Mouse (Mus musculus) forebrain, embryonic 13.5 days (tissue): ENCODE results near the gene Vmn1r100. TPM values are rescaled to one million over a fixed set of nuclear protein-coding genes. Genes with fewer than 3 reads are reported as not detected.
"Not testable (repeated sequence)": the region's sequence is repeated elsewhere in the genome, so short reads cannot be mapped to it uniquely, and the experiment has no call there.

Source experiments
- ATAC-seq: fragments of 200-750 bp; cut with Nextera tagmentation; 2 replicates; pipeline ENCODE4 v1.8.0; 2017
- H3K27ac ChIP-seq: fragments of 300-500 bp; sonication (generic); 2 replicates; pipeline ENCODE4 v1.5.1; 2015; ENCODE audit warnings: inconsistent platforms, mild to moderate bottlenecking, moderate library complexity
- H3K27me3 ChIP-seq: fragments of 300-500 bp; sonication (generic); 2 replicates; pipeline ENCODE4 v1.6.1; 2015; ENCODE audit warnings: mild to moderate bottlenecking, inconsistent platforms
- H3K36me3 ChIP-seq: fragments of 300-500 bp; sonication (generic); 2 replicates; pipeline ENCODE4 v1.6.1; 2015; ENCODE audit warnings: mild to moderate bottlenecking, inconsistent platforms; ENCODE audit not compliant: poor library complexity, severe bottlenecking
- H3K4me1 ChIP-seq: fragments of 300-500 bp; sonication (generic); 2 replicates; pipeline ENCODE4 v1.6.1; 2015; ENCODE audit warnings: inconsistent platforms
- H3K4me2 ChIP-seq: fragments of 300-500 bp; sonication (generic); 2 replicates; pipeline ENCODE4 v1.6.1; 2015; ENCODE audit warnings: inconsistent platforms, mild to moderate bottlenecking, moderate library complexity
- H3K4me3 ChIP-seq: fragments of 300-500 bp; sonication (generic); 2 replicates; pipeline ENCODE4 v1.5.1; 2015; ENCODE audit warnings: mild to moderate bottlenecking, inconsistent platforms
- H3K9ac ChIP-seq: fragments of 300-500 bp; sonication (generic); 2 replicates; pipeline ENCODE4 v1.6.1; 2015; ENCODE audit warnings: mild to moderate bottlenecking, inconsistent platforms
- H3K9me3 ChIP-seq: fragments of 300-500 bp; sonication (generic); replicated peaks from 2 replicates; pipeline ENCODE4 v1.6.1; 2016; ENCODE audit warnings: inconsistent platforms
- WGBS: fragments of 180-500 bp; shearing (Covaris S2); methylation state at CpG from one replicate; pipeline ENCODE4 v1.1.7; 2015; 5-methylcytosine and 5-hydroxymethylcytosine counted together
- polyA plus RNA-seq: library from polyadenylated mRNA; unstranded; fragments of >200 nt; fragmentation: Nextera tagmentation; extraction: Ambion mirVana; gene quantifications from 2 replicates; pipeline ENCODE4 v1.2.1, GENCODE M21; 2015

Gene Vmn1r100
- polyA plus RNA-seq, result not detected in 2 replicates

- H3K27me3 ChIP-seq, H3K36me3 ChIP-seq, H3K4me2 ChIP-seq, H3K4me1 ChIP-seq, H3K9ac ChIP-seq, H3K9me3 ChIP-seq, H3K4me3 ChIP-seq, H3K27ac ChIP-seq, ATAC-seq: not testable (repeated sequence)
- WGBS, result no CpG with 5 or more reads among the region's 3 CpGs
Observed at GRCm38 (mm10) chr7:20417642-20418041, at the start of gene Vmn1r100. Gene Vmn1r100 (plus strand): TSS chr7:20417942.

- not testable (repeated sequence) for H3K4me1 ChIP-seq, H3K36me3 ChIP-seq, H3K9me3 ChIP-seq, H3K27ac ChIP-seq, H3K4me3 ChIP-seq, H3K4me2 ChIP-seq, ATAC-seq, H3K9ac ChIP-seq, H3K27me3 ChIP-seq
- no CpG with 5 or more reads among the region's 1 CpGs for WGBS
Observed at GRCm38 (mm10) chr7:20375310-20375709, 42.4 kb upstream of the Vmn1r100 start, which contains the start of gene Gm5728. Gene Gm5728 (minus strand): TSS chr7:20375410.

- not testable (repeated sequence) for H3K9ac ChIP-seq, H3K4me3 ChIP-seq, H3K9me3 ChIP-seq, H3K4me2 ChIP-seq, H3K4me1 ChIP-seq, H3K27ac ChIP-seq, H3K27me3 ChIP-seq, H3K36me3 ChIP-seq, ATAC-seq
- no CpG with 5 or more reads among the region's 2 CpGs for WGBS
Observed at GRCm38 (mm10) chr7:20442493-20442892, 24.8 kb downstream of the Vmn1r100 start, which contains the start of gene Vmn1r101. Gene Vmn1r101 (minus strand): TSS chr7:20442593.

Other genes with a start within 250 kb of the Vmn1r100 start
- not detected in 2 replicates for gene Vmn1r94, start 249.6 kb upstream of the Vmn1r100 start, polyA plus RNA-seq
- not detected in 2 replicates for gene Vmn1r95, start 224.2 kb upstream of the Vmn1r100 start, polyA plus RNA-seq
- gene Gm6164, start 212.3 kb upstream of the Vmn1r100 start, polyA plus RNA-seq, result not detected in 2 replicates
- not detected in 2 replicates for gene Gm4498, start 184.1 kb upstream of the Vmn1r100 start, polyA plus RNA-seq
- gene Gm5890, start 155.1 kb upstream of the Vmn1r100 start, polyA plus RNA-seq, result not detected in 2 replicates
- not detected in 2 replicates for gene Gm4133, start 83.9 kb upstream of the Vmn1r100 start, polyA plus RNA-seq
- not detected in 2 replicates for gene Gm5728, start 42.5 kb upstream of the Vmn1r100 start, polyA plus RNA-seq
- gene Vmn1r101, start 24.7 kb downstream of the Vmn1r100 start, polyA plus RNA-seq, result not detected in 2 replicates
- not detected in 2 replicates for gene Gm10670, start 57.0 kb downstream of the Vmn1r100 start, polyA plus RNA-seq
- gene Vmn1r103, start 92.6 kb downstream of the Vmn1r100 start, polyA plus RNA-seq, result not detected in 2 replicates
- gene Vmn1r104, start 115.9 kb downstream of the Vmn1r100 start, polyA plus RNA-seq, result not detected in 2 replicates
- not detected in 2 replicates for gene Gm5726, start 127.8 kb downstream of the Vmn1r100 start, polyA plus RNA-seq
- gene Gm4141, start 158.3 kb downstream of the Vmn1r100 start, polyA plus RNA-seq, result not detected in 2 replicates
- not detected in 2 replicates for gene Gm4513, start 181.1 kb downstream of the Vmn1r100 start, polyA plus RNA-seq